Mouse (Mus musculus) midbrain, embryonic 10.5 days (tissue): ENCODE data around the gene Ivns1abp. TPM values are rescaled to one million over a fixed set of nuclear protein-coding genes. Genes with fewer than 3 reads are reported as not detected.

Experiments
- DNase-seq: peaks from one replicate; pipeline ENCODE4 v3.0.0-alpha.2; 2017; ENCODE audit warnings: low spot score
- H3K27ac ChIP-seq: fragments of 300-500 bp; sonication (generic); replicated peaks from 2 replicates; pipeline ENCODE4 v1.5.1; 2016; ENCODE audit warnings: mild to moderate bottlenecking
- H3K27me3 ChIP-seq: fragments of 300-500 bp; sonication (generic); 2 replicates; pipeline ENCODE4 v1.6.1; 2016; ENCODE audit warnings: low read depth, mild to moderate bottlenecking; ENCODE audit not compliant: poor library complexity, severe bottlenecking
- H3K36me3 ChIP-seq: fragments of 300-500 bp; sonication (generic); 2 replicates; pipeline ENCODE4 v1.6.1; 2016; ENCODE audit warnings: mild to moderate bottlenecking, moderate library complexity
- H3K4me1 ChIP-seq: fragments of 300-500 bp; sonication (generic); 2 replicates; pipeline ENCODE4 v1.6.1; 2016
- H3K4me3 ChIP-seq: fragments of 300-500 bp; sonication (generic); 2 replicates; pipeline ENCODE4 v1.5.1; 2016; ENCODE audit warnings: mild to moderate bottlenecking, moderate library complexity
- H3K9me3 ChIP-seq: fragments of 300-500 bp; sonication (generic); replicated peaks from 2 replicates; pipeline ENCODE4 v1.6.1; 2016; ENCODE audit warnings: mild to moderate bottlenecking
- WGBS: fragments of 180-500 bp; shearing (Covaris S2); methylation state at CpG from one replicate; pipeline ENCODE4 v1.1.7; 2016; 5-methylcytosine and 5-hydroxymethylcytosine counted together
- polyA plus RNA-seq: library from polyadenylated mRNA; unstranded; fragments of >200 nt; fragmentation: Nextera tagmentation; extraction: Ambion mirVana; gene quantifications from 2 replicates; pipeline ENCODE4 v1.2.1, GENCODE M21; 2016

Gene Ivns1abp
- polyA plus RNA-seq, 1 experiment from 2014 or later, result 414 TPM

GRCm38 (mm10) chr1:151377353-151377752, 33.1 kb downstream of the Ivns1abp start:
- 90% methylated on average over 3 of the region's 3 CpGs for WGBS
- Histone ChIP-seq H3K4me1 (no peaks in the 10 kb centered on the region), H3K9me3 (no peaks in the 10 kb centered on the region), H3K27ac (no peak overlapping the region), H3K27me3 (no peaks in the 10 kb centered on the region), H3K4me3 (no peak overlapping the region), H3K36me3 (peaks cover 40% of the 10 kb centered on the region)
- DNase-seq, result no peak

- Histone ChIP-seq H3K27me3 (no peaks in the 10 kb centered on the region), H3K36me3 (peaks cover 21% of the 10 kb centered on the region), H3K4me3 (no peak overlapping the region), H3K9me3 (no peaks in the 10 kb centered on the region), H3K4me1 (no peaks in the 10 kb centered on the region), H3K27ac (no peak overlapping the region)
- WGBS, result 98% methylated on average over 1 of the region's 1 CpGs
- DNase-seq, result no peak
Observed at GRCm38 (mm10) chr1:151390029-151390428, 45.8 kb downstream of the Ivns1abp start.

DNA sequence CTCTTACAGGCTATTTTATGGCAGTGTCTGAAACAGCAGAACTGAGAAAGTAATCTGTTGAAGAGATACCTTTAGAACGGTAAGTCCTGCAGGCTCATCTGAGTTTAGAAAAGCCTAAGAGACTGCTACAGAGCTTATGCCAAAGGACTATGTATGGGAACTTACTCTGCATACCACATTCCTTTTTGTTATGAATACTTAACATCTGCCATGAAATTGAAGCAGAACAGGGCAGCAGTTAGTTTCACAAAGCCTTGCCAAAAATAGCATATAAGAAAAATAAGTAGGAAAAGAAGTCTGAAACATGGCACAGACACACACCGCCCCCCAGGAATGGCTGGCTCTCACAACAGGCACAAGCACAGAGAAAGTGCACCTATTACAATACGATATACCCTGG, 65.5 kb downstream of the Ivns1abp start:
- H3K36me3 ChIP-seq, result peaks cover 59% of the 10 kb centered on the region
- no peak overlapping the region for H3K27ac ChIP-seq

More for the DNA sequence above, 65.5 kb downstream of the Ivns1abp start:
- no peak overlapping the region for H3K4me3 ChIP-seq
- no peak for DNase-seq
- no peaks in the 10 kb centered on the region for H3K9me3 ChIP-seq
- no peaks in the 10 kb centered on the region for H3K4me1 ChIP-seq
- H3K27me3 ChIP-seq, result no peaks in the 10 kb centered on the region
- 94% methylated on average over 3 of the region's 3 CpGs for WGBS

Other genes with a start within 250 kb of the Ivns1abp start
- gene Gm47985, start 161.9 kb upstream of the Ivns1abp start, polyA plus RNA-seq, result 0.09 and 0.23 TPM in 2 replicates
- 0.22 and 0.23 TPM in 2 replicates for gene Gm8947, start 152.1 kb upstream of the Ivns1abp start, polyA plus RNA-seq
- gene Gm47995, start 146.0 kb upstream of the Ivns1abp start, polyA plus RNA-seq, result not detected in 2 replicates
- not detected in 2 replicates for gene 3110040M04Rik, start 140.4 kb upstream of the Ivns1abp start, polyA plus RNA-seq
- gene Gm47996, start 134.3 kb upstream of the Ivns1abp start, polyA plus RNA-seq, result 0.15 TPM in 1 of 2 replicates, not detected in the other
- 21.6 and 22.8 TPM in 2 replicates for gene Swt1, start 84.0 kb downstream of the Ivns1abp start, polyA plus RNA-seq
- gene Trmt1l, start 84.1 kb downstream of the Ivns1abp start, polyA plus RNA-seq, result 52.5 and 55.6 TPM in 2 replicates
- gene Rnf2, start 156.5 kb downstream of the Ivns1abp start, polyA plus RNA-seq, result 122 and 132 TPM in 2 replicates
- 0.31 and 0.42 TPM in 2 replicates for gene Fam129a, start 226.7 kb downstream of the Ivns1abp start, polyA plus RNA-seq